Mouse (Mus musculus) forebrain, embryonic 12.5 days (tissue): ENCODE results near the gene Ifnk. TPM values are rescaled to one million over a fixed set of nuclear protein-coding genes. Genes with fewer than 3 reads are reported as not detected.

Experiments used
- ATAC-seq: fragments of 200-750 bp; cut with Nextera tagmentation; 2 replicates; pipeline ENCODE4 v1.8.0; 2017; ENCODE audit warnings: moderate TSS enrichment; ENCODE audit not compliant: low FRiP score
- H3K27ac ChIP-seq: fragments of 300-500 bp; sonication (generic); 2 replicates; pipeline ENCODE4 v1.5.1; 2016; ENCODE audit warnings: mild to moderate bottlenecking
- H3K27me3 ChIP-seq: fragments of 300-500 bp; sonication (generic); 2 replicates; pipeline ENCODE4 v1.6.1; 2016; ENCODE audit warnings: mild to moderate bottlenecking
- H3K36me3 ChIP-seq: fragments of 300-500 bp; sonication (generic); replicated peaks from 2 replicates; pipeline ENCODE4 v1.6.1; 2016; ENCODE audit warnings: mild to moderate bottlenecking
- H3K4me1 ChIP-seq: fragments of 300-500 bp; sonication (generic); 2 replicates; pipeline ENCODE4 v1.6.1; 2016
- H3K4me2 ChIP-seq: fragments of 300-500 bp; sonication (generic); 2 replicates; pipeline ENCODE4 v1.6.1; 2016; ENCODE audit warnings: mild to moderate bottlenecking, moderate library complexity
- H3K4me3 ChIP-seq: fragments of 300-500 bp; sonication (generic); replicated peaks from 2 replicates; pipeline ENCODE4 v1.5.1; 2016; ENCODE audit warnings: mild to moderate bottlenecking
- H3K9ac ChIP-seq: fragments of 300-500 bp; sonication (generic); 2 replicates; pipeline ENCODE4 v1.6.1; 2016; ENCODE audit warnings: mild to moderate bottlenecking
- H3K9me3 ChIP-seq: fragments of 300-500 bp; sonication (generic); 2 replicates; pipeline ENCODE4 v1.6.1; 2016
- WGBS: fragments of 180-500 bp; shearing (Covaris S2); methylation state at CpG from one replicate; pipeline ENCODE4 v1.1.7; 2016; 5-methylcytosine and 5-hydroxymethylcytosine counted together
- polyA plus RNA-seq: library from polyadenylated mRNA; unstranded; fragments of >200 nt; fragmentation: Nextera tagmentation; extraction: Ambion mirVana; gene quantifications from 2 replicates; pipeline ENCODE4 v1.2.1, GENCODE M21; 2016

Gene Ifnk
- polyA plus RNA-seq, 1 experiment from 2014 or later = 0.41 TPM

GRCm38 (mm10) chr4:35125299-35125777 is 26.5 kb upstream of the Ifnk start:
- WGBS = under 1% methylated on average over 6 of the region's 6 CpGs
- Histone ChIP-seq H3K4me2 (peak overlapping the region; percentile 24), H3K27me3 (no peaks in the 10 kb centered on the region), H3K27ac (peak overlapping the region; percentile 85), H3K9me3 (no peaks in the 10 kb centered on the region), H3K4me1 (peaks cover 77% of the 10 kb centered on the region), H3K9ac (no peak overlapping the region), H3K36me3 (no peaks in the 10 kb centered on the region), H3K4me3 (0 out of 2 replicates have a peak overlapping the region, but pooled peaks have one; percentile 1)
- ATAC-seq = peak; percentile 94

DNA sequence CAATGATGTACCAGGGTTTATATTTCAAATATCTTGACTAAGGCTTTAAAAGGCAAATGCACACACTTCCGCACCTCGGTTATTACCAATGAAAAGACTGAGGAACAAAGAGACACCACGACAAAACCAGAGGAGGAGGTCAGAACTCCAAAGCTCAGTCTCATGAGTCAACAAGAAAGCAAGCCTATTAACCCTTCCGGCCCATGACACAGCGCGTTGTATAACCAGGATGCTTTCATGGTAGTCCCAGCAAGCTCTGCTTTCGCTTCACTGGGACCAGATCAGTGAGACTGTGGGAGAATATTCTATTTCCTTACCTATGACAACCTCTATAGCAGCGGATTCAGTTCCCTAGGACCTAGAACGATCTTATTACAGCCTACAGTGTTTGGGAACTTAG is 25.1 kb upstream of the Ifnk start:
- 41% methylated on average over 9 of the region's 9 CpGs for WGBS

DNA sequence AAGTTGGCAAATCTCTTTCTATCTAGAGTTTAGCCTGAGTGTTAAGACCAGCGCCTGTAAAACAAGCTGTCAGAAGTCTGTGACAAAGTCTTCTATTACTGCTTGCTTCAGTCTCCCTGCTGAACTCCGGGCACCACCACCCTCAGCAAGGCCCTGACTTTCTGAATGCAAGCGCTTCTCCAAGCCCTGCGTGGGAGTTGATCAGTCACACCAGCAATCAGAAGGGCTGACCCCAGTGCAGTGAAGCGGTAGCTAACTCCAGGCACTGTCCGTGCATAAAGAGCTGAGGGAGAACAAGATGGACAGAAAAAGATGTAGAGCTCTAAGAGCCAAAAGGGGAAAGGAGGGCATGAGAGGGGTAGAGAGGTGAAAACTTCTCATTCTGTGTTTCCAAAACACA is 24.1 kb upstream of the Ifnk start:
- H3K4me2 ChIP-seq = no peak overlapping the region
- H3K9ac ChIP-seq = no peak overlapping the region
- WGBS = 57% methylated on average over 6 of the region's 6 CpGs
- H3K4me3 ChIP-seq = no peak overlapping the region
- no peaks in the 10 kb centered on the region for H3K27me3 ChIP-seq
- no peaks in the 10 kb centered on the region for H3K36me3 ChIP-seq
- H3K4me1 ChIP-seq = peaks cover 53% of the 10 kb centered on the region
- H3K9me3 ChIP-seq = no peaks in the 10 kb centered on the region
- no peak overlapping the region for H3K27ac ChIP-seq
- ATAC-seq = no peak

More for the DNA sequence above, 25.1 kb upstream of the Ifnk start:
- no peaks in the 10 kb centered on the region for H3K9me3 ChIP-seq
- H3K4me3 ChIP-seq = no peak overlapping the region
- H3K27ac ChIP-seq = no peak overlapping the region
- no peak for ATAC-seq
- H3K27me3 ChIP-seq = no peaks in the 10 kb centered on the region
- H3K36me3 ChIP-seq = no peaks in the 10 kb centered on the region
- peaks cover 63% of the 10 kb centered on the region for H3K4me1 ChIP-seq
- no peak overlapping the region for H3K9ac ChIP-seq
- H3K4me2 ChIP-seq = no peak overlapping the region

GRCm38 (mm10) chr4:35130411-35130948 is 21.4 kb upstream of the Ifnk start:
- Histone ChIP-seq H3K4me2 (no peak overlapping the region), H3K9ac (no peak overlapping the region), H3K9me3 (no peaks in the 10 kb centered on the region), H3K4me3 (no peak overlapping the region), H3K27me3 (no peaks in the 10 kb centered on the region), H3K27ac (no peak overlapping the region), H3K4me1 (peaks cover 29% of the 10 kb centered on the region), H3K36me3 (no peaks in the 10 kb centered on the region)
- WGBS = 79% methylated on average over 6 of the region's 6 CpGs
- no peak for ATAC-seq

- Histone ChIP-seq H3K9ac (no peak overlapping the region), H3K27me3 (no peaks in the 10 kb centered on the region), H3K36me3 (no peaks in the 10 kb centered on the region), H3K9me3 (no peaks in the 10 kb centered on the region), H3K4me2 (no peak overlapping the region), H3K27ac (no peak overlapping the region), H3K4me1 (peaks cover 29% of the 10 kb centered on the region), H3K4me3 (no peak overlapping the region)
- 77% methylated on average over 4 of the region's 4 CpGs for WGBS
- no peak for ATAC-seq
Observed at GRCm38 (mm10) chr4:35131592-35131991, 20.3 kb upstream of the Ifnk start.

GRCm38 (mm10) chr4:35133411-35133810 is 18.4 kb upstream of the Ifnk start:
- H3K27ac ChIP-seq = no peak overlapping the region
- H3K4me1 ChIP-seq = peaks cover 19% of the 10 kb centered on the region
- H3K36me3 ChIP-seq = no peaks in the 10 kb centered on the region
- no peak overlapping the region for H3K9ac ChIP-seq
- no peak for ATAC-seq
- no peaks in the 10 kb centered on the region for H3K9me3 ChIP-seq
- H3K4me3 ChIP-seq = no peak overlapping the region
- H3K4me2 ChIP-seq = no peak overlapping the region
- H3K27me3 ChIP-seq = no peaks in the 10 kb centered on the region
- 91% methylated on average over 4 of the region's 4 CpGs for WGBS

DNA sequence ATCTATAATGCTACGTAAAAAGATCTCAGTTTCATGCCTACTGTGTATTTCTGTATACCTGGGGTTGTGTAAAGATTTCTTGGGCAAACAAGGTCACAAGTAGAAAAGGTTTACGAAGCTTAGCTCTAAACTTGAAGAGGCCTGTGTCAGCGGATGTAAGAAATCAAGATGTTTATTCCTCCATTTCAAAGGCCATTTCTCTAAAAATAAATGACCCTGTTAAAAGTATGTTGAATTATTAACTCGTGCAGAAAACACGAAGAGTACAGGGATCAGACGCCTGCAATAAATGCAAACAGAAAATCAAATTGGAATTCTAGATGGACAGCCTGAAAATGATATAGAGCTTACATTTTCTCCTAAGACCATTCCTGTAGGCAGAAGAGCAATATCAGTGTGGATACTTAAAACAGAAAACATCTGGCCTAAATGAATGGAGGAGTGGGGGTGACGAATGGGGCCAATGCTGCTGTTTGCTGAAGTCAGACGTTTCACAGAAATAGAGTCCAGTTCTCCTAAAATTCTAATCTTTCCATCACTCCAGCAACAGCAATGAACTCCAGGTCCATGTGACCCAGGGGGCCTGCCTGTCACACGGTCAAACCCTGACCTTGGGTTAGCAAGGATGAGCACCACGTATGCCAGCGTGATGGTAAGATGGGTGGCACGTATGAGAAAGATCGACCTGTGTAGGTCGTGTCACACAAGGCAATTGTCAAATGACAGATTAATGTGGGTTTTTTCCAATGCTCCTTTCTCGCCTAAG is 16.8 kb upstream of the Ifnk start:
- WGBS = 90% methylated on average over 15 of the region's 15 CpGs
- ATAC-seq = no peak
- H3K27ac ChIP-seq = no peak overlapping the region

DNA sequence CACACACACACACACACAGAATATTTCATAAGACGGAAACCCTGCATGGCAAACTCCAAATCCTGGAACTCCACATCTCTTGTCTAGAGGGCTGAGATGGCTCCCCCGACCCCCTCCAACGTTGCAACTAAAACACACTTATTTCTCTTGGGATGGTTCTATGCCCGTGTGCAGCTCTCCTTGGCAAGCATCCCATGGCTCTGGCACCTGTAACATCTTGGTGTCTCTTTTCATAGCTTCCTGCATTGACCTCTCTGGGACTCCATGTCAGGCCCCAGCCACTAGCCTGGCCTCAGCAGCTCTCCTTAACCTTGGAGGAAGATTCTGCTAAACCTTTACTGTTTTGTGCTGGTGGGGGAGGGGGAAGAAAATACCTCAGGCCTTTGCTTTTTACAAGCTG is 16.1 kb upstream of the Ifnk start:
- H3K27ac ChIP-seq = no peak overlapping the region
- H3K27me3 ChIP-seq = no peaks in the 10 kb centered on the region
- no peak for ATAC-seq
- H3K4me2 ChIP-seq = no peak overlapping the region
- no peak overlapping the region for H3K4me3 ChIP-seq
- H3K4me1 ChIP-seq = peaks cover 12% of the 10 kb centered on the region
- no peaks in the 10 kb centered on the region for H3K36me3 ChIP-seq
- 78% methylated on average over 4 of the region's 4 CpGs for WGBS
- no peaks in the 10 kb centered on the region for H3K9me3 ChIP-seq
- no peak overlapping the region for H3K9ac ChIP-seq

More for the DNA sequence above, 16.8 kb upstream of the Ifnk start:
- Histone ChIP-seq H3K4me1 (peaks cover 14% of the 10 kb centered on the region), H3K9me3 (no peaks in the 10 kb centered on the region), H3K9ac (no peak overlapping the region), H3K4me3 (no peak overlapping the region), H3K27me3 (no peaks in the 10 kb centered on the region), H3K4me2 (no peak overlapping the region), H3K36me3 (no peaks in the 10 kb centered on the region)

- peaks cover 12% of the 10 kb centered on the region for H3K4me1 ChIP-seq
- no peaks in the 10 kb centered on the region for H3K36me3 ChIP-seq
- no peak overlapping the region for H3K27ac ChIP-seq
- H3K9me3 ChIP-seq = no peaks in the 10 kb centered on the region
- 90% methylated on average over 8 of the region's 8 CpGs for WGBS
- no peaks in the 10 kb centered on the region for H3K27me3 ChIP-seq
- H3K9ac ChIP-seq = no peak overlapping the region
- no peak for ATAC-seq
- H3K4me3 ChIP-seq = no peak overlapping the region
- H3K4me2 ChIP-seq = no peak overlapping the region
Observed at GRCm38 (mm10) chr4:35136996-35137395, 14.9 kb upstream of the Ifnk start.

GRCm38 (mm10) chr4:35138077-35138476 is 13.8 kb upstream of the Ifnk start:
- peaks cover 12% of the 10 kb centered on the region for H3K4me1 ChIP-seq
- H3K4me2 ChIP-seq = no peak overlapping the region
- WGBS = 48% methylated on average over 6 of the region's 6 CpGs
- H3K4me3 ChIP-seq = no peak overlapping the region
- H3K27me3 ChIP-seq = no peaks in the 10 kb centered on the region
- ATAC-seq = no peak
- H3K9ac ChIP-seq = no peak overlapping the region
- no peak overlapping the region for H3K27ac ChIP-seq
- H3K36me3 ChIP-seq = no peaks in the 10 kb centered on the region
- H3K9me3 ChIP-seq = no peaks in the 10 kb centered on the region

DNA sequence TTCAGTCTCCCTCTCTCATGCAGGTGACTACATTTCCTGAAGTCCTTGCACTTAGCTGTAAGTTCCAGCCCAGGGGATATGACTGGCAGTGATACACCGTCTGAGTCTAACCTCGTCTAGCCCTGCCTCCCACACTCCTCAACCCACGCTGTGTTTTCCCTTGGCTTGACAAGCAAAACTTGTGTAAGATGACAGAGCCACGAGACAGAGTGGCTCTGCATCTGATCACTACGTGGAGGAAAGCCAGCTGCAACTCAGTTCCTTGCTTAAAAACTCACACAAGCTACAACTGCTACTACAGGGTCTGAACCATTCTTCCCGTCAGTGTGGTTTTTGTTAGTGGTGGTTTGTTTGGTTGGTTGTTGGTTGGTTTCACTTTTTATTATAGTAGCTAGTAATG is 11.5 kb upstream of the Ifnk start:
- no peaks in the 10 kb centered on the region for H3K27me3 ChIP-seq
- ATAC-seq = no peak

GRCm38 (mm10) chr4:35143472-35144102 is 8.3 kb upstream of the Ifnk start:
- H3K36me3 ChIP-seq = no peaks in the 10 kb centered on the region
- no peak overlapping the region for H3K4me3 ChIP-seq
- no peaks in the 10 kb centered on the region for H3K9me3 ChIP-seq
- no peak overlapping the region for H3K27ac ChIP-seq
- 84% methylated on average over 12 of the region's 12 CpGs for WGBS
- H3K9ac ChIP-seq = no peak overlapping the region
- H3K27me3 ChIP-seq = no peaks in the 10 kb centered on the region
- no peaks in the 10 kb centered on the region for H3K4me1 ChIP-seq
- ATAC-seq = no peak
- H3K4me2 ChIP-seq = no peak overlapping the region

More for the DNA sequence above, 11.5 kb upstream of the Ifnk start:
- no peak overlapping the region for H3K4me2 ChIP-seq
- 89% methylated on average over 6 of the region's 6 CpGs for WGBS
- H3K4me1 ChIP-seq = peaks cover 12% of the 10 kb centered on the region
- H3K27ac ChIP-seq = no peak overlapping the region
- no peaks in the 10 kb centered on the region for H3K9me3 ChIP-seq
- no peaks in the 10 kb centered on the region for H3K36me3 ChIP-seq
- no peak overlapping the region for H3K4me3 ChIP-seq
- no peak overlapping the region for H3K9ac ChIP-seq
